Mouse (Mus musculus): ENCODE measurements around the gene Lztfl1.
"Not testable (repeated sequence)": the region's sequence is repeated elsewhere in the genome, so short reads cannot be mapped to it uniquely, and the experiment has no call there.

Lztfl1 gene

GRCm38 (mm10) chr9:123717186-123718008 is at the start of gene Lztfl1:
Gene Lztfl1, minus strand, starts transcription at chr9:123717697.
- in situ Hi-C loops (cut with MboI) = no loop called here

GRCm38 (mm10) chr9:123766996-123767395 is 49.5 kb upstream of the Lztfl1 start:
- in situ Hi-C loops (cut with MboI) = no loop called here

- in situ Hi-C loops (cut with MboI) = no loop called here
Observed at GRCm38 (mm10) chr9:123763771-123764170, 46.3 kb upstream of the Lztfl1 start.

GRCm38 (mm10) chr9:123762886-123763285 is 45.4 kb upstream of the Lztfl1 start:
- in situ Hi-C loops (cut with MboI) = no loop called here

GRCm38 (mm10) chr9:123760806-123761205 is 43.3 kb upstream of the Lztfl1 start:
- in situ Hi-C loops (cut with MboI) = no loop called here

GRCm38 (mm10) chr9:123758645-123759044 is 41.1 kb upstream of the Lztfl1 start:
- in situ Hi-C loops (cut with MboI) = no loop called here

- in situ Hi-C loops (cut with MboI) = no loop called here
Observed at GRCm38 (mm10) chr9:123758156-123758555, 40.7 kb upstream of the Lztfl1 start.

GRCm38 (mm10) chr9:123757326-123757725 is 39.8 kb upstream of the Lztfl1 start:
- in situ Hi-C loops (cut with MboI) = no loop called here

- in situ Hi-C loops (cut with MboI) = no loop called here
Observed at GRCm38 (mm10) chr9:123756752-123757151, 39.3 kb upstream of the Lztfl1 start.

GRCm38 (mm10) chr9:123754333-123754732 is 36.8 kb upstream of the Lztfl1 start:
- in situ Hi-C loops (cut with MboI) = no loop called here

GRCm38 (mm10) chr9:123749687-123750086 is 32.2 kb upstream of the Lztfl1 start:
- in situ Hi-C loops (cut with MboI) = not testable (repeated sequence)

GRCm38 (mm10) chr9:123740799-123741198 is 23.3 kb upstream of the Lztfl1 start:
- in situ Hi-C loops (cut with MboI) = no loop called here

- in situ Hi-C loops (cut with MboI) = no loop called here
Observed at GRCm38 (mm10) chr9:123734133-123734532, 16.6 kb upstream of the Lztfl1 start.

GRCm38 (mm10) chr9:123731271-123731670 is 13.8 kb upstream of the Lztfl1 start:
- in situ Hi-C loops (cut with MboI) = no loop called here

- in situ Hi-C loops (cut with MboI) = loop anchor here (5.0 kb wide), 1 partner anchor 49 kb away; no protein-coding TSS in a partner anchor
Observed at GRCm38 (mm10) chr9:123722737-123723493, 5.4 kb upstream of the Lztfl1 start.

- in situ Hi-C loops (cut with MboI) = no loop called here
Observed at GRCm38 (mm10) chr9:123716301-123716700, 1.2 kb downstream of the Lztfl1 start.

GRCm38 (mm10) chr9:123713111-123713510 is 4.4 kb downstream of the Lztfl1 start:
- in situ Hi-C loops (cut with MboI) = no loop called here

GRCm38 (mm10) chr9:123709226-123709625 is 8.3 kb downstream of the Lztfl1 start:
- in situ Hi-C loops (cut with MboI) = no loop called here

- in situ Hi-C loops (cut with MboI) = no loop called here
Observed at GRCm38 (mm10) chr9:123701822-123702221, 15.7 kb downstream of the Lztfl1 start.

GRCm38 (mm10) chr9:123695634-123696302 is 21.7 kb downstream of the Lztfl1 start:
- in situ Hi-C loops (cut with MboI) = no loop called here

GRCm38 (mm10) chr9:123688227-123688626 is 29.3 kb downstream of the Lztfl1 start:
- in situ Hi-C loops (cut with MboI) = no loop called here

GRCm38 (mm10) chr9:123686206-123686605 is 31.3 kb downstream of the Lztfl1 start:
- in situ Hi-C loops (cut with MboI) = no loop called here

Data from mature B cell (primary cell).